Mouse (Mus musculus): Measurements from ENCODE around the gene Ndufv3. TPM values are rescaled to one million over a fixed set of nuclear protein-coding genes. Genes with fewer than 3 reads are reported as not detected.
A peak's percentile ranks its signal among the peaks of the same experiment; 100 is the strongest.

The Ndufv3 gene
- polyA plus RNA-seq, 1 experiment: 59.9 TPM

DNA sequence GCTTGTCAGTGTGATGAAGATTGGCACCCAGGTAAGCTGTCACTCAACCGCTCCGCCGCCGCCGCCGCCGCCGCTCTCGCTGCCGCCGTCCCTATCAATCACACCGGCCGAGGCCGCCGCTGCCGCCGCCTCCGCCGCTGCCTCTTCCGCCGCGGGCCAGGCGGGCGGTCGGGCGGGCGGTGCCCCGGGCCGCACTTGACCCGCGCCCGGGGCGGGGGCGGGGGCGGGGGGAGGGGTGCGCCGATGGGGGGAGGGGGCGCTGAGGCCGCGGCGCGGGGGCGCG is 44.9 kb downstream of the Ndufv3 start:
- TF ChIP-seq CTCF (IDR thresholded peaks at IDR 0.05; ENCODE audit: control insufficient read depth, insufficient read depth, insufficient replicate concordance, low read depth, low read length) (no peak), POLR2A (IDR thresholded peaks at IDR 0.05; ENCODE audit: control insufficient read depth, low read depth, low read length) (no peak)
- H3K27ac ChIP-seq (ENCODE audit: control insufficient read depth, insufficient read depth, low read depth, low read length): peak overlapping the region; percentile 96

DNA sequence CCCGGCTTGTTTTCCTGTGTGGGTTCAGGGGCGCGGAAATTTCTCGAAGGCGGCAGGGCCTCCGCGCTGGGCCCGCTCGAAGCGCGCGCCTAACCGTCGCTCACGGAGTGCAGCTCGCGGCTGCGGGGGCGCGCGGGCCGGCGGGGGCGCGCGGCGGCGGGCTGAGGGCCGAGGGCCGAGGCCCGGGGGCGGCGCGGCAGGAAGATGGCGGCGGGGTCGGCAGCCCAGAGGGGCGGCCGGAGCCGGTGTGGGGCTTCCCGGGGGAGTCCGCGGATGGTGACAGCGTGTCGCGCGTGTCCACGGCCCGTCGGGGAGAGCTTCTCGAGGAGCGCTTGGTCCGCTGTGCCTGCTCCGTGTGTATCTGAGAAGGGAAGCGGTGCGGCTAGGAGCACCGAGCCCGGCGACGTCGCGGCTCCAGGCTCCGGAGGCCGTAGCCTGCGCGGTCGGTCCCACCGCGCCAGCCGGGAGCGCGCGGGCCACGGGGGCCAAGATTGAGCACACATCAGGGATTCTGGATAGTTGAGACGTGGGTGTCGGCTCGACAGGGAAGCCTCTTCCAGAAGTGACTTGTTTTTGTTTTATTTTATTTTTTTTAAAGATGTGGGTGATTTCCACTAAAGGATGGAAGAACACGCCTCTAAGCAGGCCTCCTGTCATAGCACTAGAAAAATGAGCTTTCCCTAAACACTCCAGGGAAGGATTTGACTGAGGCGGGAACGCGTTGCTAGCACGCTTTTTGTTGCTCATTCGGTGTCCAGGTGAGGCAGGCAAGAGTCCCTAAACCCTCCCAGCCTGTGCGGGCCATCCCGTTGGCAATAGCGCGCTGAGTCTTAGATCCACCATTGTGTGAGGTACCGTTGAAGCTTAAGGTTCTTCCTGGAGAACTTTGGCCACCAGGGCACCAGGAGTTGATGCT is 45.5 kb downstream of the Ndufv3 start:
- Histone ChIP-seq H3K27ac (ENCODE audit: control insufficient read depth, insufficient read depth, low read depth, low read length) (peak overlapping the region; percentile 96), H3K27me3 (ENCODE audit: control insufficient read depth, insufficient read depth, low read length) (no peaks in the 10 kb centered on the region), H3K4me3 (ENCODE audit: control insufficient read depth, low read depth, low read length) (peak overlapping the region; percentile 99), H3K4me1 (ENCODE audit: control insufficient read depth, insufficient read depth, low read length) (peaks cover 15% of the 10 kb centered on the region), H3K36me3 (ENCODE audit: control insufficient read depth, insufficient read depth, low read length) (no peaks in the 10 kb centered on the region)
- TF ChIP-seq POLR2A (IDR thresholded peaks at IDR 0.05; ENCODE audit: control insufficient read depth, low read depth, low read length) (peak; percentile 16), CTCF (IDR thresholded peaks at IDR 0.05; ENCODE audit: control insufficient read depth, insufficient read depth, insufficient replicate concordance, low read depth, low read length) (peak; percentile 13; the same call in 1 of the 2 replicates)

More for the DNA sequence above, 44.9 kb downstream of the Ndufv3 start:
- no peaks in the 10 kb centered on the region for H3K27me3 ChIP-seq (ENCODE audit: control insufficient read depth, insufficient read depth, low read length)
- peaks cover 15% of the 10 kb centered on the region for H3K4me1 ChIP-seq (ENCODE audit: control insufficient read depth, insufficient read depth, low read length)
- no peaks in the 10 kb centered on the region for H3K36me3 ChIP-seq (ENCODE audit: control insufficient read depth, insufficient read depth, low read length)
- peak overlapping the region; percentile 99 for H3K4me3 ChIP-seq (ENCODE audit: control insufficient read depth, low read depth, low read length)

GRCm38 (mm10) chr17:31566276-31566675 is 46.4 kb downstream of the Ndufv3 start:
- Histone ChIP-seq H3K4me3 (ENCODE audit: control insufficient read depth, low read depth, low read length) (peak overlapping the region; percentile 99), H3K36me3 (ENCODE audit: control insufficient read depth, insufficient read depth, low read length) (no peaks in the 10 kb centered on the region), H3K4me1 (ENCODE audit: control insufficient read depth, insufficient read depth, low read length) (peaks cover 15% of the 10 kb centered on the region), H3K27me3 (ENCODE audit: control insufficient read depth, insufficient read depth, low read length) (no peaks in the 10 kb centered on the region), H3K27ac (ENCODE audit: control insufficient read depth, insufficient read depth, low read depth, low read length) (peak overlapping the region; percentile 96)
- TF ChIP-seq POLR2A (IDR thresholded peaks at IDR 0.05; ENCODE audit: control insufficient read depth, low read depth, low read length) (no peak), CTCF (IDR thresholded peaks at IDR 0.05; ENCODE audit: control insufficient read depth, insufficient read depth, insufficient replicate concordance, low read depth, low read length) (no peak)

DNA sequence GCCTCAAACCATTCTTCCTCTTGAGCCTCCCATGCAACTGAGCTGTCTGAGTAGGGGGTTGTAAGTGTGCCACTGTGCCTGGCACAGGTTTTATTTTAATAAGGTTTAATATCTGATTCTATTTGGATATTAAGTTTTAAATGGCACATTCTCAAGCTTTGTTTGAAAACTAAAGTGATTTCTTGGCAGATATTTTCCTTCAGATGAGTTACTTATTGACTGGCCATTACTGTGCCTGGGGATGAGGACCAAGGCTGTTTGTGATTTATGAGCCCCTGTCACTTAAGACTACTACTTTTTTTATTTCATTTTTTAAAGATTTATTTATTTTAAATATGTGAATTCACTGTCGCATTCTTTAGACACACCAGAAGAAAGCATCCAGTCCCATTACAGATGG is 49.8 kb downstream of the Ndufv3 start:
- Histone ChIP-seq H3K4me3 (ENCODE audit: control insufficient read depth, low read depth, low read length) (no peak overlapping the region), H3K4me1 (ENCODE audit: control insufficient read depth, insufficient read depth, low read length) (peaks cover 9% of the 10 kb centered on the region), H3K27ac (ENCODE audit: control insufficient read depth, insufficient read depth, low read depth, low read length) (no peak overlapping the region), H3K36me3 (ENCODE audit: control insufficient read depth, insufficient read depth, low read length) (no peaks in the 10 kb centered on the region), H3K27me3 (ENCODE audit: control insufficient read depth, insufficient read depth, low read length) (no peaks in the 10 kb centered on the region)
- TF ChIP-seq POLR2A (IDR thresholded peaks at IDR 0.05; ENCODE audit: control insufficient read depth, low read depth, low read length): no peak
- no peak for TF ChIP-seq CTCF (IDR thresholded peaks at IDR 0.05; ENCODE audit: control insufficient read depth, insufficient read depth, insufficient replicate concordance, low read depth, low read length)

GRCm38 (mm10) chr17:31570321-31570925 is 50.5 kb downstream of the Ndufv3 start:
- TF ChIP-seq POLR2A (IDR thresholded peaks at IDR 0.05; ENCODE audit: control insufficient read depth, low read depth, low read length) (no peak), CTCF (IDR thresholded peaks at IDR 0.05; ENCODE audit: control insufficient read depth, insufficient read depth, insufficient replicate concordance, low read depth, low read length) (no peak)

DNA sequence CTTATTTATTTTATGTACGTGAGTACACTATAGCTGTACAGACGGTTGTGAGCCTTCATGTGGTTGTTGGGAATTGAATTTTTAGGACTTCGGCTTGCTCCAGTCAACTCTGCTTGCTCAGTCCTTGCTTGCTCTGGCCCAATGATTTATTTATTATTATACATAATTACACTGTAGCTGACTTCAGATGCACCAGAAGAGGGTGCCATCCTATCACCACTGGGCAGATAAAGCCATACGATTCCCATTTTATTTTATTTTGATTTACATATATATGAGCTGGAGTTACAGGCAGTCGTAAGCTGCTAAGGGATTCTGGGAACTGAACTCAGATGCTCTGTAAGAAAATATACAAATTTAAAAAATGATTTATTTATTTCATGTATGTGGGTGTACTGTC is 51.8 kb downstream of the Ndufv3 start:
- no peak overlapping the region for H3K4me3 ChIP-seq (ENCODE audit: control insufficient read depth, low read depth, low read length)
- TF ChIP-seq POLR2A (IDR thresholded peaks at IDR 0.05; ENCODE audit: control insufficient read depth, low read depth, low read length): no peak
- H3K36me3 ChIP-seq (ENCODE audit: control insufficient read depth, insufficient read depth, low read length): no peaks in the 10 kb centered on the region
- no peak overlapping the region for H3K27ac ChIP-seq (ENCODE audit: control insufficient read depth, insufficient read depth, low read depth, low read length)
- H3K27me3 ChIP-seq (ENCODE audit: control insufficient read depth, insufficient read depth, low read length): no peaks in the 10 kb centered on the region
- peaks cover 7% of the 10 kb centered on the region for H3K4me1 ChIP-seq (ENCODE audit: control insufficient read depth, insufficient read depth, low read length)

More at GRCm38 (mm10) chr17:31570321-31570925, 50.5 kb downstream of the Ndufv3 start:
- Histone ChIP-seq H3K27ac (ENCODE audit: control insufficient read depth, insufficient read depth, low read depth, low read length) (no peak overlapping the region), H3K27me3 (ENCODE audit: control insufficient read depth, insufficient read depth, low read length) (no peaks in the 10 kb centered on the region), H3K4me1 (ENCODE audit: control insufficient read depth, insufficient read depth, low read length) (peaks cover 9% of the 10 kb centered on the region), H3K36me3 (ENCODE audit: control insufficient read depth, insufficient read depth, low read length) (no peaks in the 10 kb centered on the region), H3K4me3 (ENCODE audit: control insufficient read depth, low read depth, low read length) (no peak overlapping the region)

GRCm38 (mm10) chr17:31574662-31575061 is 54.7 kb downstream of the Ndufv3 start:
- Histone ChIP-seq H3K4me3 (ENCODE audit: control insufficient read depth, low read depth, low read length) (no peak overlapping the region), H3K4me1 (ENCODE audit: control insufficient read depth, insufficient read depth, low read length) (no peaks in the 10 kb centered on the region), H3K27ac (ENCODE audit: control insufficient read depth, insufficient read depth, low read depth, low read length) (no peak overlapping the region), H3K27me3 (ENCODE audit: control insufficient read depth, insufficient read depth, low read length) (no peaks in the 10 kb centered on the region), H3K36me3 (ENCODE audit: control insufficient read depth, insufficient read depth, low read length) (no peaks in the 10 kb centered on the region)
- no peak for TF ChIP-seq CTCF (IDR thresholded peaks at IDR 0.05; ENCODE audit: control insufficient read depth, insufficient read depth, insufficient replicate concordance, low read depth, low read length)
- TF ChIP-seq POLR2A (IDR thresholded peaks at IDR 0.05; ENCODE audit: control insufficient read depth, low read depth, low read length): no peak
